Mouse (Mus musculus): ENCODE measurements around the gene Marco. TPM values are rescaled to one million over a fixed set of nuclear protein-coding genes. Genes with fewer than 3 reads are reported as not detected.

Marco gene
- polyA plus RNA-seq (2012; rRNA removed) = 0.36 and 2.1 TPM in 2 replicates

DNA sequence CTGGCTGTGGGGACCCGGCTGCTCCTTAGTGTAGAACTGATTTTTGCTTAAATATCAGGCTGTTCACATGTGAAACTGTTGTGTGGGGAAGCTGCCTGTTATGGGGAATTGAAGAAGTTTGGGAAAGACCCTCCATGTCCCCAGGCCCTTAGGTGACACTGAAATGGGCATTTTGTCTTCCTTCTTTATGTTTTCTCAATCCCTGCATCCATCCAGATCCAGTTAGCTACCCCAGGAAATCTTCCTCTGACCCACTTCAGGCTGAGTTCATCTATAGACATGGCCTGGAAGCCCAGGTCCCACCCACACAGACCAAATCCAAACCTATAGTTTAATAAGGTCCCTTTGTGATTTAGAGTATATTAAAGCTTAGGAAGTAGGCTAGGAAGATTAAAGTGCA is at the start of gene Marco:
TSS of gene Marco (minus strand) at position 101 of the 400 bp plus-strand sequence.
- Histone ChIP-seq H3K4me1 (replicated peaks; ENCODE audit: control insufficient read depth, insufficient read depth, low read length) (no peaks in the 10 kb centered on the region), H3K27ac (ENCODE audit: control insufficient read depth, insufficient read depth, low read length) (no peak within 1 kb of the TSS), H3K27me3 (ENCODE audit: control insufficient read depth, insufficient read depth, low read length) (no peaks in the 10 kb centered on the region), H3K36me3 (ENCODE audit: control insufficient read depth, insufficient read depth, low read length) (no peaks in the 10 kb centered on the region), H3K4me3 (ENCODE audit: control insufficient read depth, insufficient read depth, low read length) (no peak within 1 kb of the TSS)
- TF ChIP-seq CTCF (IDR thresholded peaks at IDR 0.05; ENCODE audit: borderline replicate concordance, control insufficient read depth, extremely low read depth, insufficient read depth, low read length, poor library complexity) = no peak
- TF ChIP-seq POLR2A (IDR thresholded peaks at IDR 0.05; ENCODE audit: control insufficient read depth, extremely low read depth, insufficient read depth, low read length, poor library complexity) = no peak
- DNase-seq = no peak
- 29% methylated on average over 1 of the region's 1 CpGs for WGBS

DNA sequence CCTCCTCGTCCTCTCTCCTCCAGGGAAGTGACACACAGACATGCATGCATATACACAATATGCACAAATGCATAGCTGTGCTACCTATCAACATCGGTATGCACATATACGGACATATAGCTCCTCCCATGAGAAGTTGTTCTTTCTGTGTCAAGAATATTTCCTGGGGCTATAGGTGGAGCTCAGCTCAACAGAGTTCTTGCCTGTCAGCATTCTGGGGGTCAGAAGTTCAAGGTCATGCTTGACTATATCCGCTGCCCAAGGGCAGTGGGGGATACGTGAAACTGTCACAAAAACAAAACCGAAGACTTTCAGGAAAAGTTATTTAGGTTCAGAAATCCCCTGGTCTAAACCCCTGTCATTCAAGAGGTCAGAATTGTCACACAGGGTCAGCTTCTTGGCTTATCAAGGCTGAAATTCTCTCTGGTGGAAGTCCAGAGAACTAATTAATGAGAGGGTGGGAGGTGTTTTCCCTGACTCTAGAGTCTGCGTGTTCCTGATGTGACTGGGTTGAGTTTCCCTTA is 34.7 kb upstream of the Marco start:
- Histone ChIP-seq H3K4me1 (replicated peaks; ENCODE audit: control insufficient read depth, insufficient read depth, low read length) (no peaks in the 10 kb centered on the region), H3K36me3 (ENCODE audit: control insufficient read depth, insufficient read depth, low read length) (no peaks in the 10 kb centered on the region), H3K27ac (ENCODE audit: control insufficient read depth, insufficient read depth, low read length) (no peak overlapping the region), H3K4me3 (ENCODE audit: control insufficient read depth, insufficient read depth, low read length) (no peak overlapping the region), H3K27me3 (ENCODE audit: control insufficient read depth, insufficient read depth, low read length) (no peaks in the 10 kb centered on the region)
- WGBS = 88% methylated on average over 7 of the region's 7 CpGs
- TF ChIP-seq CTCF (IDR thresholded peaks at IDR 0.05; ENCODE audit: borderline replicate concordance, control insufficient read depth, extremely low read depth, insufficient read depth, low read length, poor library complexity) (no peak), POLR2A (IDR thresholded peaks at IDR 0.05; ENCODE audit: control insufficient read depth, extremely low read depth, insufficient read depth, low read length, poor library complexity) (no peak)
- no peak for DNase-seq

DNA sequence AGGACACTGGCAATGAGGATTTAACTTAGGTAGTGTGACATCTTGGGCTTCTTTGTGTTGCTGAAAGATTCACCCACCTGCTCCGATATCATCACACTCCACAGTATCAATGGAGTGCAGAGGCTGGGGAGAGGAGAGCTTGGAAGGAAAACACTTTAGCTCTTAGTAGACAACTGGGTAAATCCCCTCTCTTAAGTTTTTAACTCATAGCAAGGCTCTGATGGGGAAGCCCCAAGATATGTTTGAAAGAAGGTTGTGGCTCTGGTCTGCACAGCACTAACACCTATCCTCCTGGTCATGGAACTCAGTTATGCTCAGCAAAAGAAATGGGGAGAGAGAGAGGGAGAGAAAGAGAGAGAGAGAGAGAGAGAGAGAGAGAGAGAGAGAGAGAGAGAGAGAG is 32.2 kb upstream of the Marco start:
- no peak overlapping the region for H3K4me3 ChIP-seq (ENCODE audit: control insufficient read depth, insufficient read depth, low read length)
- H3K36me3 ChIP-seq (ENCODE audit: control insufficient read depth, insufficient read depth, low read length) = no peaks in the 10 kb centered on the region
- 97% methylated on average over 1 of the region's 1 CpGs for WGBS
- H3K27me3 ChIP-seq (ENCODE audit: control insufficient read depth, insufficient read depth, low read length) = no peaks in the 10 kb centered on the region
- H3K27ac ChIP-seq (ENCODE audit: control insufficient read depth, insufficient read depth, low read length) = no peak overlapping the region
- DNase-seq = no peak
- no peaks in the 10 kb centered on the region for H3K4me1 ChIP-seq (replicated peaks; ENCODE audit: control insufficient read depth, insufficient read depth, low read length)
- TF ChIP-seq CTCF (IDR thresholded peaks at IDR 0.05; ENCODE audit: borderline replicate concordance, control insufficient read depth, extremely low read depth, insufficient read depth, low read length, poor library complexity) (no peak), POLR2A (IDR thresholded peaks at IDR 0.05; ENCODE audit: control insufficient read depth, extremely low read depth, insufficient read depth, low read length, poor library complexity) (no peak)

DNA sequence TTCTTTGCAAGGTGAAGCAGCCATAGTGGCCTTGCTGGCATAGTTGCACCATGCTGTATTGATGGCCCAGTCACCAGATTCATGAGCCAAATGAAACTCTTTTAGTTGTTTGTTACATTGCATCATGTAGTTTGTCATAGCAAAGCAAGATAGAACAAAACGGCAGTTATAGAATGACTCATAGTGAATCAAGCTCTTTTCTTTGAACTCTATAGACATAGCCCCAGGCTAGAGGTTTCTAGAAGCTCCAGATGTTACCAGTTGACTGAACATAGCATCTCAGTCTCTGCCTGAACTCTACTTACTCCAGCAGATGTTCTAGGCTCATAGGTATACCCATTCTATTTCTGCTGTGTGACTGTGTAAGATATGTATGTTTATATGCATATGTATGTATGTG is 31.1 kb upstream of the Marco start:
- no peaks in the 10 kb centered on the region for H3K4me1 ChIP-seq (replicated peaks; ENCODE audit: control insufficient read depth, insufficient read depth, low read length)
- TF ChIP-seq POLR2A (IDR thresholded peaks at IDR 0.05; ENCODE audit: control insufficient read depth, extremely low read depth, insufficient read depth, low read length, poor library complexity) = no peak
- no peak for TF ChIP-seq CTCF (IDR thresholded peaks at IDR 0.05; ENCODE audit: borderline replicate concordance, control insufficient read depth, extremely low read depth, insufficient read depth, low read length, poor library complexity)
- H3K4me3 ChIP-seq (ENCODE audit: control insufficient read depth, insufficient read depth, low read length) = no peak overlapping the region
- WGBS = 98% methylated on average over 1 of the region's 1 CpGs
- no peaks in the 10 kb centered on the region for H3K27me3 ChIP-seq (ENCODE audit: control insufficient read depth, insufficient read depth, low read length)
- H3K27ac ChIP-seq (ENCODE audit: control insufficient read depth, insufficient read depth, low read length) = no peak overlapping the region
- DNase-seq = no peak
- no peaks in the 10 kb centered on the region for H3K36me3 ChIP-seq (ENCODE audit: control insufficient read depth, insufficient read depth, low read length)

DNA sequence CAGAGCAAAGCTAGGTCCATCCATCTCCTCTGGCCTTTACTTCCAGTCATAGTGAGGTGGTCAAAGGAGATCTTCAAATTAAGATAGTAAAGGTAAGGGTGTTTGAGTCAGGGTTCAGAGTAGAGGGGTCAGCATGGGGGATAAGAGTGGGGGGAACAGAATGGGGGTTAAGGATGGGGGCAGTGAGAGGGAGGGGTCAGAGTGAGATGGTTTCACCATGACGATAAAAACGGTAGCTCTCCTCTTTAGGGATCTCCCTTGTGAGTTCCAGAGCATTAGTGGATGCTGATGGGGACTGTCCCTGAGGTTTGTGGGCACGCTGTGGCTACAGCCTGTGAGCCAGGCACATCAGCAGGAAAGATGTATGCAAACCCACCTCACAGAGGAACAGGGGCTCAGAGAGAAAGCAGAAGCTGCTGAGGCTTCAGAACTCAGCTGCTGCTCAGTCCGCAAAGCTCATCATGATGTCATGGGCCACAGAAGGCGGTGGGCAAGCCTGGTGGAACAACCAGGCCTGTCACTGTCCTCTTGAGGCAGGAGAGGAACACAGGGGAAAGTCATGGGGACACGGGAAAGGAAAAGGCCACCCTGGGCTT is 27.6 kb upstream of the Marco start:
- TF ChIP-seq POLR2A (IDR thresholded peaks at IDR 0.05; ENCODE audit: control insufficient read depth, extremely low read depth, insufficient read depth, low read length, poor library complexity) (no peak), CTCF (IDR thresholded peaks at IDR 0.05; ENCODE audit: borderline replicate concordance, control insufficient read depth, extremely low read depth, insufficient read depth, low read length, poor library complexity) (no peak)
- H3K27me3 ChIP-seq (ENCODE audit: control insufficient read depth, insufficient read depth, low read length) = no peaks in the 10 kb centered on the region
- H3K27ac ChIP-seq (ENCODE audit: control insufficient read depth, insufficient read depth, low read length) = no peak overlapping the region
- H3K4me1 ChIP-seq (replicated peaks; ENCODE audit: control insufficient read depth, insufficient read depth, low read length) = no peaks in the 10 kb centered on the region
- H3K4me3 ChIP-seq (ENCODE audit: control insufficient read depth, insufficient read depth, low read length) = no peak overlapping the region
- no peak for DNase-seq
- no peaks in the 10 kb centered on the region for H3K36me3 ChIP-seq (ENCODE audit: control insufficient read depth, insufficient read depth, low read length)
- WGBS = 4% methylated on average over 6 of the region's 6 CpGs

DNA sequence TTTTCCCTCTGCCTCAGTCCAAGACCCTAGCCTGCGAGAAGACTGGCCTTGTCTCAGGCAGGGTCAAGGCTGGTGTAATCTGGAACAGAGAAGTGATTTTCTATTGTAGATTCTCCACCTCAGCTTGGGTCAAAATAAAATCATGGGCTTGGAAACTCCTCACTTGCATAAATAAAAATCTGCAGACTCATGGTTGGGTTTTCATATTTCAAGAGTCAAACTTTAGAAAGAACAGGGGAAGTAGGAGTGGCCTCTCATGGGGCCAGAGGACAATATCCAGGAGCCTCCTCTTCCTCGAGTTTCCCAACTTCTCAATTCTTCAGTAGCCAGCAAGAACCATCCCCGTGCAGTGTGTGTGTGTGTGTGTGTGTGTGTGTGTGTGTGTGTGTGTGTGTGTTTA is 26.9 kb upstream of the Marco start:
- Histone ChIP-seq H3K4me3 (ENCODE audit: control insufficient read depth, insufficient read depth, low read length) (no peak overlapping the region), H3K27ac (ENCODE audit: control insufficient read depth, insufficient read depth, low read length) (no peak overlapping the region), H3K36me3 (ENCODE audit: control insufficient read depth, insufficient read depth, low read length) (no peaks in the 10 kb centered on the region), H3K4me1 (replicated peaks; ENCODE audit: control insufficient read depth, insufficient read depth, low read length) (no peaks in the 10 kb centered on the region), H3K27me3 (ENCODE audit: control insufficient read depth, insufficient read depth, low read length) (no peaks in the 10 kb centered on the region)
- 18% methylated on average over 3 of the region's 3 CpGs for WGBS
- no peak for TF ChIP-seq POLR2A (IDR thresholded peaks at IDR 0.05; ENCODE audit: control insufficient read depth, extremely low read depth, insufficient read depth, low read length, poor library complexity)
- TF ChIP-seq CTCF (IDR thresholded peaks at IDR 0.05; ENCODE audit: borderline replicate concordance, control insufficient read depth, extremely low read depth, insufficient read depth, low read length, poor library complexity) = no peak
- DNase-seq = no peak

DNA sequence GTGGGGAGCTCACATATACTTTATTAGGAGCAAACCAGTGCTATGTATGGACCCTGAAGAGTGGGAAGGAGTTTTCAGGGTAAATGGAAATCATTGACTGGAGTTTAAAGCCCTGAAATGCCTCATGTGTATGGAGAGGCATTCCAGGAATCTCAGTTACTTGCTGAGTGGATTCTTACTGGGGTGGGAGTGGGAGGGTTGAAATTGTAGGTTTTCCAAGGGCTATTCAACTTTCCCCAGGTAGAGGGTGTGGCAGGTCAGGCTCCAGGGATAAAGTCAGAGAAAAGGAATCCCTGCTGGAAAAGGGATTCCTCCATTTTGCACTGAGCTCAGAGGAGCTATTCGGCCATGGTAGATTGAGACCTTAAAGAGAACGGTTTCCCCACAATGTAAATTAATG is 25.1 kb upstream of the Marco start:
- Histone ChIP-seq H3K27ac (ENCODE audit: control insufficient read depth, insufficient read depth, low read length) (no peak overlapping the region), H3K36me3 (ENCODE audit: control insufficient read depth, insufficient read depth, low read length) (no peaks in the 10 kb centered on the region), H3K27me3 (ENCODE audit: control insufficient read depth, insufficient read depth, low read length) (no peaks in the 10 kb centered on the region), H3K4me3 (ENCODE audit: control insufficient read depth, insufficient read depth, low read length) (no peak overlapping the region), H3K4me1 (replicated peaks; ENCODE audit: control insufficient read depth, insufficient read depth, low read length) (no peaks in the 10 kb centered on the region)
- 97% methylated on average over 2 of the region's 2 CpGs for WGBS
- no peak for DNase-seq
- TF ChIP-seq CTCF (IDR thresholded peaks at IDR 0.05; ENCODE audit: borderline replicate concordance, control insufficient read depth, extremely low read depth, insufficient read depth, low read length, poor library complexity) (no peak), POLR2A (IDR thresholded peaks at IDR 0.05; ENCODE audit: control insufficient read depth, extremely low read depth, insufficient read depth, low read length, poor library complexity) (no peak)
